In the genomic region with DNA sequence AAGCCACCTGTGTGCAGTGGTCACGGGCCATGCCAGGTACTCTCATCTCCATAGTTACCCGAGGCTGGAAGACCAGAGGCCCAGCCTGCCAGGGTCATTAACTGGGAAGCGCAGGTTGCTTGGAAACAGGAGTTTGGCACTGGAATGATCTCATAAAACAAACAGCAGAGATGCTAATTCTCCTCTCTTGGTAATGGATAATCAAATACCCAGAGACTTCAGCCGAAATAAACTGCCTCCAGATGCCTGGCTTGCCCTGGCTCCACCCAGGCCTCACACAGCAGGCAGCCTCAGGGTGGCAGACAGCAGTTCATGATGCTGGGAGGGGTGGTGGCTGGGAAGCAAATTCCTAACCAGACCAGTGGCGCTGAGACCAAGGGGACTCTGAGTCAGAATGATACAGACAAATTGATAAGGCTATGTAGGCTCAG, we compare ENCODE assay signal across 8 mouse cellular contexts.
A peak's percentile ranks its signal among the peaks of the same experiment; 100 is the strongest.
DNase-seq lines count a peak whose midpoint lies in the region; ATAC-seq and TF ChIP-seq lines count a peak whose summit lies in the region.

No protein-coding gene starts in this region.

- no peak for TF ChIP-seq POLR2A in limb, embryonic 14.5 days (IDR thresholded peaks at IDR 0.05; ENCODE audit: borderline replicate concordance, extremely low read depth, insufficient read depth, insufficient read length)

- no peaks in the 10 kb centered on the region for H3K27me3 ChIP-seq in hindbrain, postnatal 0 days (ENCODE audit: insufficient read depth, low read length)
- no peaks in the 10 kb centered on the region for H3K27me3 ChIP-seq in limb, embryonic 14.5 days (ENCODE audit: control insufficient read depth, insufficient read depth, low read length)

- DNase-seq in adrenal gland, adult (ENCODE audit: inconsistent age in 2 of 2, low spot score in 1 of 2) = peak; percentile 43 to 54
- no peak for DNase-seq in adrenal gland, postnatal 4 days (ENCODE audit: low spot score in 2 of 2)
- DNase-seq in MN1 (ENCODE audit: low spot score) = peak; percentile 94
- DNase-seq in hindbrain, postnatal 0 days (ENCODE audit: low spot score) = peak; percentile 54
- peak; percentile 18 for DNase-seq in limb, embryonic 14.5 days (ENCODE audit: low spot score)
- no peak for DNase-seq in gastrocnemius, postnatal 14 days
- no peak for DNase-seq in adrenal gland, postnatal 25 days

- no peak overlapping the region for H3K9ac ChIP-seq in hindbrain, postnatal 0 days (replicated peaks; ENCODE audit: low read length)
- 0 out of 2 replicates have a peak overlapping the region, but pooled peaks have one; percentile 16 for H3K9ac ChIP-seq in limb, embryonic 14.5 days (ENCODE audit: low read depth, low read length, severe bottlenecking)

- H3K27ac ChIP-seq in hindbrain, postnatal 0 days = peak overlapping the region; percentile 51
- H3K27ac ChIP-seq in limb, embryonic 14.5 days (replicated peaks; ENCODE audit: low read depth, low read length) = no peak overlapping the region

- no peak overlapping the region for H3K4me3 ChIP-seq in hindbrain, postnatal 0 days (ENCODE audit: low read length)
- H3K4me3 ChIP-seq in limb, embryonic 14.5 days (replicated peaks; ENCODE audit: low read length) = no peak overlapping the region

- peaks cover 19% of the 10 kb centered on the region for H3K4me1 ChIP-seq in hindbrain, postnatal 0 days (ENCODE audit: insufficient read depth, low read length)
- H3K4me1 ChIP-seq in limb, embryonic 14.5 days (ENCODE audit: control insufficient read depth, insufficient read depth, low read length) = peaks cover 20% of the 10 kb centered on the region

- intact Hi-C loops in gastrocnemius, postnatal 14 days (cut with DNase I; ENCODE audit: low total_unique reads) = no loop called here

- TF ChIP-seq CTCF in hindbrain, postnatal 0 days (IDR thresholded peaks at IDR 0.05; ENCODE audit: low read depth) = no peak

- peaks cover 15% of the 10 kb centered on the region for H3K36me3 ChIP-seq in hindbrain, postnatal 0 days (ENCODE audit: insufficient read depth, low read length)
- peaks cover 59% of the 10 kb centered on the region for H3K36me3 ChIP-seq in limb, embryonic 14.5 days (ENCODE audit: control insufficient read depth, insufficient read depth, low read length)

- WGBS in hindbrain, postnatal 0 days = 19% methylated on average over 5 of the region's 5 CpGs
- WGBS in limb, embryonic 14.5 days = 13% methylated on average over 5 of the region's 5 CpGs

- no peaks in the 10 kb centered on the region for H3K9me3 ChIP-seq in hindbrain, postnatal 0 days (ENCODE audit: low read length)
- no peaks in the 10 kb centered on the region for H3K9me3 ChIP-seq in limb, embryonic 14.5 days (ENCODE audit: control insufficient read depth, low read length)

- no peak for ATAC-seq in hindbrain, postnatal 0 days
- no peak for ATAC-seq in limb, embryonic 14.5 days (ENCODE audit: low FRiP score, low read depth)
- no peak for ATAC-seq in erythroblast, adult 5-6 weeks (replicated peaks; ENCODE audit: low FRiP score, poor library complexity, severe bottlenecking)

- H3K4me2 ChIP-seq in hindbrain, postnatal 0 days (ENCODE audit: low read depth, low read length) = no peak overlapping the region
- no peak overlapping the region for H3K4me2 ChIP-seq in limb, embryonic 14.5 days (replicated peaks; ENCODE audit: low read depth, low read length, severe bottlenecking)

Comparison
In these comparisons a context has a peak if more than half of its experiments do, and no peak if none do; other contexts are left out.
1. DNase-seq: peak in adrenal gland, adult (2 of 2), MN1 (single experiment), hindbrain, postnatal 0 days (single experiment) and limb, embryonic 14.5 days (single experiment); none in adrenal gland, postnatal 4 days (0 of 2), gastrocnemius, postnatal 14 days (single experiment) and adrenal gland, postnatal 25 days (single experiment).